Mouse (Mus musculus) forelimb bud, embryonic 11.5 days (tissue): Measurements from ENCODE around the gene Dip2a.

Source experiments
- DNase-seq: peaks from one replicate; pipeline ENCODE4 v3.0.0-alpha.2; 2012; ENCODE audit warnings: low read depth, low spot score

The Dip2a gene

GRCm38 (mm10) chr10:76344711-76345539, at the start of gene Dip2a:
Dip2a (minus strand) TSS chr10:76345291.
- DNase-seq: peak; percentile 91

DNA sequence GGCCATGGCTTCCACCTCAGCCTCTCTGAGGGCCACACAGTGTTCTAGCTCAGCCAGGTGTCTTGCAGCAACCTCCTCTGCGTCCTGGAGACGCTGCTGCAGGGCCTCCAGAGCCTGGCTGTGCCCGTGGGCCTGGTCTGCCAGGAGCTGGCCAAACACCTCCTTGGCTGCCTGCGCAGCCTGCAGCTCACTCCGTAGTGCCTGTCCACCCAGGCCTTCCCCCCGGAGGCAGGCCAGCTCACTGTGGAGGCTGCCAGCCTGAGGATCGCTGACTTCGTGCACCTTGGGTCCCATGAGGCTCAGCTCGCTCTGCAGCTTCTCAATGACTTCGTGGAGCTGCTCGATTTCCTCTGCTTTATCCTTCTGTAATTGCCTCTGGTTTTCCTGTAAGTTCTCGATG, 47.5 kb upstream of the Dip2a start:
- DNase-seq: no peak

- DNase-seq: peak; percentile 29
Measured at GRCm38 (mm10) chr10:76391786-76392185, 46.7 kb upstream of the Dip2a start.

DNA sequence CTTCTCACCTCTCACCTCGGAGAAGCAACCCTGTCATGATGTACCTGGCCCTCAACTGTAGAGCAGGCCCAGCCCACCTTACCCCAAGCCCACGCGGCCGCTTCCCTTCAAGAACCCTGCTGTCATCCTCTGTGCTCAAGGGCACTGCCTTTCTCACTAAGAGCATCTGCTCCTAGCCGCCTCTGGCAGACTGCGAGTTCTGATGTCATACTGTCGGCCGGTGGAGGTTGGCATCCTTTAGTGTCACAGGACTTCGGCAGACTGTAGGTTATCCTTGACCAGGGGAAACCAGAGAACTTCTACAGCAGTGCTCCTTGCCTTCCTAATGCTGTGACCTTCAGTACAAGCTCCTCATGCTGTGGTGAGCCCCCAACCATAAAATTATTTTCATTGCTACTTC, 46.1 kb upstream of the Dip2a start:
- no peak for DNase-seq

GRCm38 (mm10) chr10:76374981-76375380, 29.9 kb upstream of the Dip2a start:
- DNase-seq: no peak

GRCm38 (mm10) chr10:76371736-76372135, 26.6 kb upstream of the Dip2a start:
- no peak for DNase-seq

GRCm38 (mm10) chr10:76368766-76369165, 23.7 kb upstream of the Dip2a start:
- no peak for DNase-seq

DNA sequence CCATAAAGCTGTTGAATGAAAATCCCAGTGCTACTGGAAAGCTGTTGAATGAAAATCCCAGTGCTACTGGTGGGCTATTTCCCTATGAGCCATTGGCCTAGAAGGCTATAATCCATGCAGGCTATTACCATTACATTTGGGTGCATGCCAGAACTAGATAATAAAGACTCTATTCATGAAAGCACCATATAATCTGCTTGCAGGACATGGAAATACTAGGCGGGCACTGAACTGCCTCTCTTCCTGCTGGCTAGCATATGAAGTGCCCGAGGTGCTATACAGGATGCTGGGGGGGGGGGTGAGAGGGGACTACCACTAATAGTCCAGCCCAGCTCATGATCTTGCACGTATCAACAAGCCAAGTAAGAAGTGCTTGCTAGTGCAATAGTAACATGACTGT, 18.1 kb upstream of the Dip2a start:
- no peak for DNase-seq

DNA sequence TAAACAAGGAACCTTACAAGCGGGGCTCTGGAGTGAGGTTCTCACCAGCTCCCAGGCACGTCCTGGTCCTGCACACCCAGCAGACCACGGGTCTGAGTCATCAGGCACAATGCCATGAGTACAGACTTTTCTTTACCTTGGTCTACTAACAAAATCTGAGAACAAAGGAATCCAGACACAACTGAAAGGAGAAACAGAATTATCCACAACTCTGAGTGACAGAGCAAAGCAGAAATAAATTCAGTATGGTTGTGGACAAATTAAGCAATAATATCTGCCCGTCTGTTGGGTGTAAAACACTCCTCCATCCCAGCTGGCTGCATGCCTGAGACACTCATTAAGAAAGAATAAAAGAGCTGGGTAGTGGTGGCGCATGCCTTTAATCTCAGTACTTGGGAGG, 13.4 kb upstream of the Dip2a start:
- no peak for DNase-seq

DNA sequence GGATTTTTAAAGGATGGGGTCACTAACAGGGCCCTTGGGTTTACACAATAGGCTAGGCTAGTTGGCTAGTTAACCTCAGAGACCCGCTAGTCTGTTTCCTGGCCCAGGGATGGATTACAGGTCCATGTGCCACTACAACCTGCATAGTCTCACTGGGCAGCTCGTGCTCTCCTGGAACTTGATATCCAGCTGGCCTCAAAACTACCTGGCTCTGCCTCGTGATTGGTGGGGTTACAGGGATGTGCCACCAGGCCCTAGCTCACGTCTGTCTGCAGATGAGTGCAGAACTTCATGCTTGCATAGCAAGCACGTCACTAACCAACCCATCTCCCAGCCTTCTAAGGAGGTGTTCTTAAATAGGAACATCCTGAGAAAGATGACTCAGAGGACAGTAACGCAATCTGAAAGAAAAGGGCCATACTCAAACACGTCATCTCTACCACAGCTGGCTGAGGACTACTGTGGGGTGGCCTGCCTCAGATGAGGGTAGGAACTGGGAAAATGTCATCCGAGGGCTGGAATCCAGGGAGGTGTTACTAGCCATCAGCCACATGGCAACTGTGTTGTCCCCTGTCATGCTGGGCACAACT, 12.3 kb upstream of the Dip2a start:
- no peak for DNase-seq

DNA sequence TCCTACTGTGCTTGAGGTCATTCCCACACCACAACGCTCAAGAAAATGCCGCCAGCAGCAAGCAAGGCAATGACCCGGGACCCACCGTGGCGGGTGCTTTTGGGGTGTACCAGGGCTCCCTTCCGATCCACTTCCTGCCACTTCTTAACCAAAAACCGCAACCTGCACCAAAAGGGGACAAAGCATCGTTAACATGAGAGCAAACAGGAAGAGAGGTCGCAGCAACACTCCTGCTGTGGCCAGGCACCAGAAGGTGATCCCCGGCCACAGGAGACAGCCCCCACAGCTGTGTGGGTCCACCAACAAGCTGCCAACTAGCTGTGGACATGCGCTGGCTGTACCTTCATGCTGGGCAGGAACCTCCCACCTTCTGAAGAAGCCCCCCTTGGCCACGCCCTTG, 9.9 kb upstream of the Dip2a start:
- DNase-seq: no peak

- no peak for DNase-seq
Measured at GRCm38 (mm10) chr10:76353986-76354385, 8.9 kb upstream of the Dip2a start.

GRCm38 (mm10) chr10:76351953-76352352, 6.9 kb upstream of the Dip2a start:
- no peak for DNase-seq

DNA sequence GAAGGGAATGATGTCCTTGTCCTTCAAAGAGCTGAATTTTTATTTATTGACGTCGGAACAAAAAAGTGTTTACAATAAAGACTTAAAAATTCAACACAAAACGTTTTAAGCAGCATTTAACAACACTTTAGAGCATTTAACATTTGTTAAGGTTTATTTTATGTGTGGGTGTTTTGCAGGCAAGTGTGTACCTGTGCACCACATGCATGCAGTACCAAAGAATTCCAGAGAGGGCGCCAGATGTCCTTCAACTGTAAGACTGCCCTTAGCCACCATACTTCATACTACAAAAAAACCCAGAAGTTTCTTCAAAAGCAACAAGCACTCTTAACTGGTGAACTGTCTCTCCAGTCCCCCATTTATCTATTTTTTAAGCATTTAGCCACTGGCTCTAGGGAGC, 1.5 kb upstream of the Dip2a start:
- DNase-seq: peak; percentile 77

DNA sequence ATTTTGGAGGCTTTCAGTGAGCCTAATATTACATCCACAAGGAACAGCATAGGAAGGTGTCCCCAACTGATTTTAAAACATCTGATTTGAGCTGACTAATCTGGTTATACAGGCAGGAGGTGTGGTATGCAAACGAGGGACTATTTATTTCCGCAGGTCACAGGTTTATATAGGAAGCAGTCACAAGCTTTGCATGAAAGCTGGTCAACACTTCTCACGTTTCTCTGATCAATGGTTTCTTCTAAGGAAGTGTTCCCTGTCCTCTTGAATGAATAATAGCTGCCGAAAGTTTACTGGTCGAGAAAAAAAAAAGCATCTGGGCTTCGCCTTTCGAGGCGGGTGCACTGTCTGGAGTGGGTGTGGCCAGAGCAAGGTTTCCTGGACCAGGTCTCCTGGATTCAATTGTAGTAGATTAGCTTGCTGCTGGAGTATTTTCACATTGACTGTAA, 976 bp upstream of the Dip2a start:
- DNase-seq: peak; percentile 35

DNA sequence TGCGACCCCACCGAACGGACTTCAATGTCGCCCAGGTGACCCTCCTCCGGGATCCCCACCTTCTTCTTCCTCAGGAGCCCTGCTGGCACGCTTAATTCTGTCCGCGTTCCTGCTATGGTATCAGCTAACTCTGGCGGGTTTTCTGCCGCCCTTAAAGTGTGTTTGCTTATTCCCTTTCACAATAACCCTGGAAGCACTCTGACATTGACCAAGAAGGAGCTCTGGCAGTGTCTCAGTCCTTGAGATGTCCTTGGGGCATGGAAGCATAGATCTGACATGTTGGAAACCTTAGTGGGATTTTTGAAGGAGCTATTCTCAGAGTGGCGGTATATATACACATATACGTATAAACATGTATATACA, 430 bp upstream of the Dip2a start:
- DNase-seq: no peak

GRCm38 (mm10) chr10:76334350-76334749, 10.7 kb downstream of the Dip2a start:
- no peak for DNase-seq

- DNase-seq: no peak
Measured at GRCm38 (mm10) chr10:76332040-76332439, 13.1 kb downstream of the Dip2a start.

DNA sequence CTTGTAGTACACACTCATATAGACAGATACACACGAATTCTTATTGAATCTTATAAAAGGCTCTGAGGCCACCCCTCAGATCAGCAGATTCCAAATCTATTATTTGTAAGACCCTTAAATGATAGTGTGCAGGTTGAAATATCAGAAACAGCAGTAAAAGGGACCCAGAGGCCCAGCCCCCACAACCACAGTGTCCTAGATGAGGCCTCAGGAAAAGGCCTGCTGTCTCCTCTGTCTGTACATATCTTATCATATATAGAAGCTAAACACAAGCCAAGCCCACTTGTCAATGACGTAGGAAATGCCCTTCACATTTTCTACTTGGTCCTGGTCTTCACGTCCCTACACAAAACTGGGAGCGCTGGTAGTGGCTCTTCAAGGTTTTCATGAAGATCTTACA, 16.0 kb downstream of the Dip2a start:
- no peak for DNase-seq

DNA sequence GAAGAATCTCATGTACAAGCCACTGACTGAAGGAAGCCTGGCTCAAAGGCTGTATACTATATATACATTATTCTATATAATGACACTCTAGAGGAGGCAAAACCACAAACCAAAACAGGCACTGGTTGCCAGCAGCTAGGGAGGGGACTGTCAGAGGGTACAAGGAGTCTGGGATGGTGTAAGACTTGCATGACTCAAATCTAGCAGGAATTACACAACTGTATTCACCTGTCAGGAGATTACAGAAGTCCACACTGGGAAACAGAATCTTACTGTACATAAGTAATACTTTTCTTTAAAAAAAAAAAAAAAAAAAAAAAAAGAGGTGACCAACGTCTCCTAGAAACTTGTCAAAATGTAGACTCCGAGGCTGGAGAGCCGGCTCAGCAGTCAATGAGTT, 16.5 kb downstream of the Dip2a start:
- DNase-seq: no peak

DNA sequence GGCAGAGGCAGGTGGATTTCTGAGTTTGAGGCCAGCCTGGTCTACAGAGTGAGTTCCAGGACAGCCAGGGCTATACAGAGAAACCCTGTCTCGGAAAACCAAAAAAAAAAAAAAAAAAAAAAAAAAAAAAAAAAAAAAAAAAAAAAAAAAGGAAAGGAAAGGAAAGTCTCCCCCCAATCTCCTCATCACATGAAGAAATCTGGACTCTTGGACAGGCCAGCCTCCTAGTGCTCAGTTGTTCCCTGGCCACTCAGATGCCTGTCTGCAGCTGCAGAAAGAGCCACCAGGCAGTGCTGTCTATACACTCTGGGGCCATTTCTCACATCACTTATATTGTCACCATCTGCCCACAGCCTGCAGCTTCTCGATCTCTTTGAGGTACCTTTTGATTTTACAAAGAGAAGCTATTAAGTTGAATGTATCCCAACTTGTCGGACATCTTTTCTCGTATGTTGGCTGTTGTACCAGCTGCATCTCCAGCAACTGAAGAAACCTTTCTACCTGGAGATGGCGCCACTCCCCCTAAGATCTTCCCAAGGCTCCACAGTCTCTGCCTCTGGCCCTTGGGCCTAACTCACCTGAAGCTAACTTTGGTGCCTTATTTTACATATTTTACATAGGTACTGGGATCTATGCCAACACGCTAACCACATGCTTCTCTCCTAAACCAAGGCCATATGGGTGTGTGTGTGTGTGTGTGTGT, 18.6 kb downstream of the Dip2a start:
- no peak for DNase-seq

GRCm38 (mm10) chr10:76317623-76318022, 27.5 kb downstream of the Dip2a start:
- DNase-seq: no peak

DNA sequence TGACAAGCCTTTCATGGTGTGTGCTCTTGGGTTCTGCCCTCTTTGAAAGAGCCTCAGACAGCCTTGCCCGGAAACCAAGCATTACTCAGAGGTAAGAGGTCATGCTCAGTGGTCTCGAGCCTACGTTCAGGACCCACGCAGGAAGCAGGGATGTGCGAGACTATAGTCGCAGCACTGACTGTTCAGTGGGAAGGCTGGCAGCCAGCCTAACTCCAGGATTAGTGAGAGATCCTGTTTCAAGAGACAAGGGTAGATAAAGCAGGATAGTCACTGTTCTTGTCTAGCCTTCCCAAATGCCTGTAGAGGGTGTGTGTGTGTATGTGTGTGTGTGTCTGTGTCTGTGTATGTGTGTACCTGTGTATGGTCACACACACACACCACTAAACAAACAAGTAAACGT, 28.9 kb downstream of the Dip2a start:
- DNase-seq: no peak
